Comparison of ENCODE assay signal across 8 mouse cellular contexts in the genomic region with DNA sequence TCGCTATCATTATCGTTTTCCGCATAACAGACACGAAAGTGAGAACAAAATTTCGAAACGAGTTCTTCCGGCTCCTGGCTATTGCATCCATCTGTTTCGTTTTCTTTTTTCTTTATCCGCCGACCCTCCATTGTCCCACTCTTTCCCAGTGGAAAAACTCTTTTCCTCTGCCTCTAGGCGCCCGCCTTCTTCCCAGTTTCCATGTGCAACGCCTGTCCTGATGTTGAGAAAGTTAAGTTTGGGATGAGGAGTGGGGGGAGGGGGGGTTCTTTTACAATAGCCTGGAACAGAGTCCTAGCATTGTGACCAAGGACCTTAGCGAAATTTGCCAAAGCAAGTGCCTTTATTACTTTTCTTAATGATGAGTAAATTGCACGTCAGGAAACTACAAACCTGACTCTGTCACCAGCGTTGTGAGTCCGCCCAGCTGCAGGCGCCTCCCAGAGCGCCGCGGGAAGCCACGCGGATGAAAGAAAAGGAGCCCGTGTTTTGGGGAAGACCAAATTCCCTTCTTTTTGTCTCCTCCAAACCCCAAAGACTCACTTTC. TPM values are rescaled to one million over a fixed set of nuclear protein-coding genes. Genes with fewer than 3 reads are reported as not detected.
DNase-seq lines count a peak whose midpoint lies in the region; ATAC-seq and TF ChIP-seq lines count a peak whose summit lies in the region.

No protein-coding gene starts in this region.

- WGBS in forebrain, embryonic 15.5 days: under 1% methylated on average over 24 of the region's 24 CpGs
- WGBS in liver, embryonic 14.5 days (ENCODE audit: insufficient replicate concordance): under 1% methylated on average over 24 of the region's 24 CpGs

- peak overlapping the region; percentile 78 to 96 for H3K4me3 ChIP-seq in MEL (ENCODE audit: control insufficient read depth in 1 of 2, insufficient read depth in 1 of 2, low read depth in 2 of 2, low read length in 2 of 2)
- H3K4me3 ChIP-seq in forebrain, embryonic 15.5 days: peak overlapping the region; percentile 51
- peak overlapping the region; percentile 55 to 61 for H3K4me3 ChIP-seq in liver, embryonic 14.5 days (ENCODE audit: insufficient read depth in 1 of 2, low read depth in 2 of 2, low read length in 2 of 2)

- peak; percentile 7 for DNase-seq in kidney, adult 18-20 months
- DNase-seq in kidney, postnatal 14 days: no peak
- DNase-seq in MEL (ENCODE audit: low read depth, low spot score): no peak
- DNase-seq in liver, embryonic 14.5 days (ENCODE audit: low read depth in 3 of 3, low spot score in 3 of 3): no peak
- peak; percentile 47 for DNase-seq in testis, postnatal 10 days (ENCODE audit: low spot score)
- no peak for DNase-seq in cerebellum, postnatal 4 days (ENCODE audit: low spot score in 2 of 2)
- no peak for DNase-seq in cerebellum, postnatal 36 days

- peak overlapping the region; percentile 75 for H3K9ac ChIP-seq in MEL (ENCODE audit: control insufficient read depth, low read depth, low read length, poor library complexity, severe bottlenecking)
- H3K9ac ChIP-seq in forebrain, embryonic 15.5 days (replicated peaks): peak overlapping the region; percentile 63
- peak overlapping the region; percentile 40; the same call in 1 of the 2 replicates for H3K9ac ChIP-seq in liver, embryonic 14.5 days (replicated peaks)

- peak overlapping the region; percentile 97 for H3K4me2 ChIP-seq in forebrain, embryonic 15.5 days (replicated peaks)
- H3K4me2 ChIP-seq in liver, embryonic 14.5 days (ENCODE audit: low read depth): peak overlapping the region; percentile 82

- TF ChIP-seq POLR2A in MEL (IDR thresholded peaks at IDR 0.05; ENCODE audit: control insufficient read depth in 1 of 2, insufficient read depth in 1 of 2, low read depth in 1 of 2, low read length in 2 of 2, poor library complexity in 1 of 2): no peak

- no peaks in the 10 kb centered on the region for H3K9me3 ChIP-seq in MEL (replicated peaks; ENCODE audit: insufficient read depth, low read length)
- no peaks in the 10 kb centered on the region for H3K9me3 ChIP-seq in forebrain, embryonic 15.5 days
- no peaks in the 10 kb centered on the region for H3K9me3 ChIP-seq in liver, embryonic 14.5 days (ENCODE audit: control insufficient read depth, low read length)

- no peaks in the 10 kb centered on the region for H3K36me3 ChIP-seq in MEL (ENCODE audit: control insufficient read depth in 1 of 2, insufficient read depth in 2 of 2, low read length in 2 of 2)
- no peaks in the 10 kb centered on the region for H3K36me3 ChIP-seq in forebrain, embryonic 15.5 days
- H3K36me3 ChIP-seq in liver, embryonic 14.5 days (replicated peaks; ENCODE audit: control insufficient read depth, insufficient read depth, low read depth): no peaks in the 10 kb centered on the region

- H3K4me1 ChIP-seq in MEL (ENCODE audit: control insufficient read depth in 1 of 2, insufficient read depth in 2 of 2, low read length in 2 of 2): no peaks in the 10 kb centered on the region
- peaks cover 25% of the 10 kb centered on the region for H3K4me1 ChIP-seq in forebrain, embryonic 15.5 days
- H3K4me1 ChIP-seq in liver, embryonic 14.5 days (replicated peaks; ENCODE audit: control insufficient read depth in 2 of 2, insufficient read depth in 2 of 2, low read length in 1 of 2): no peaks in the 10 kb centered on the region

- TF ChIP-seq RAD21 in MEL (IDR thresholded peaks at IDR 0.05; ENCODE audit: low read depth, low read length): no peak

- H3K27ac ChIP-seq in MEL (ENCODE audit: control insufficient read depth, low read depth, low read length): peak overlapping the region; percentile 65
- H3K27ac ChIP-seq in forebrain, embryonic 15.5 days (replicated peaks): peak overlapping the region; percentile 91
- H3K27ac ChIP-seq in liver, embryonic 14.5 days: no peak overlapping the region

- no peak for TF ChIP-seq EP300 in MEL (IDR thresholded peaks at IDR 0.05; ENCODE audit: low read depth in 1 of 2, low read length in 2 of 2)
- no peak for TF ChIP-seq EP300 in liver, embryonic 14.5 days (IDR thresholded peaks at IDR 0.05; ENCODE audit: low read depth)

- no peaks in the 10 kb centered on the region for H3K79me2 ChIP-seq in MEL (ENCODE audit: control insufficient read depth, insufficient read depth, low read length, poor library complexity)

- TF ChIP-seq CTCF in MEL (IDR thresholded peaks at IDR 0.05 in 2 of 3, conservative IDR thresholded peaks at IDR 0.05 in 1 of 3; ENCODE audit: control insufficient read depth in 1 of 3, insufficient read depth in 1 of 3, low read depth in 2 of 3, low read length in 3 of 3, poor library complexity in 1 of 3, severe bottlenecking in 1 of 3): no peak
- TF ChIP-seq CTCF in liver, embryonic 14.5 days (IDR thresholded peaks at IDR 0.05; ENCODE audit: low read depth): no peak

- no peaks in the 10 kb centered on the region for H3K27me3 ChIP-seq in MEL (ENCODE audit: control insufficient read depth in 1 of 2, insufficient read depth in 2 of 2, low read length in 2 of 2)
- H3K27me3 ChIP-seq in forebrain, embryonic 15.5 days: no peaks in the 10 kb centered on the region
- peaks cover 49% of the 10 kb centered on the region for H3K27me3 ChIP-seq in liver, embryonic 14.5 days (ENCODE audit: control insufficient read depth, insufficient read depth, low read length)

- ATAC-seq in forebrain, embryonic 15.5 days (replicated peaks): peak; percentile 21; the same call in 1 of the 2 replicates
- peak; percentile 49; the same call in 1 of the 2 replicates for ATAC-seq in liver, embryonic 14.5 days (ENCODE audit: insufficient read depth)

TF ChIP-seq in MEL, 35 proteins besides CTCF, POLR2A, EP300 and RAD21:
- TF ChIP-seq NELFE (IDR thresholded peaks at IDR 0.05; ENCODE audit: low read depth, low read length): no peak
- no peak for TF ChIP-seq ZKSCAN1 (IDR thresholded peaks at IDR 0.05; ENCODE audit: low read depth, low read length)
- TF ChIP-seq NRF1 (IDR thresholded peaks at IDR 0.05; ENCODE audit: insufficient read depth, low read depth, low read length, poor library complexity, severe bottlenecking): no peak
- TF ChIP-seq GATA1 (IDR thresholded peaks at IDR 0.05; ENCODE audit: low read depth, low read length): no peak
- TF ChIP-seq MAFK (IDR thresholded peaks at IDR 0.05; ENCODE audit: borderline replicate concordance, low read depth, low read length): no peak
- no peak for TF ChIP-seq ZC3H11A (IDR thresholded peaks at IDR 0.05; ENCODE audit: low read depth, low read length)
- TF ChIP-seq MAZ (IDR thresholded peaks at IDR 0.05; ENCODE audit: low read depth, low read length): 0 out of 2 replicates have a peak, but pooled peaks have one; percentile 9
- no peak for TF ChIP-seq SIN3A (IDR thresholded peaks at IDR 0.05; ENCODE audit: low read length)
- 0 out of 2 replicates have a peak, but pooled peaks have one; percentile 7 for TF ChIP-seq MXI1 (IDR thresholded peaks at IDR 0.05; ENCODE audit: low read depth, low read length)
- no peak for TF ChIP-seq RCOR1 (IDR thresholded peaks at IDR 0.05; ENCODE audit: low read depth, low read length)
- no peak for TF ChIP-seq BHLHE40 (IDR thresholded peaks at IDR 0.05; ENCODE audit: borderline replicate concordance, low read depth, low read length)
- no peak for TF ChIP-seq SMC3 (IDR thresholded peaks at IDR 0.05; ENCODE audit: low read depth, low read length)
- TF ChIP-seq MAX (IDR thresholded peaks at IDR 0.05; ENCODE audit: low read length): no peak
- TF ChIP-seq ELF1 (IDR thresholded peaks at IDR 0.05; ENCODE audit: low read depth, low read length): no peak
- TF ChIP-seq POLR2AphosphoS5 (IDR thresholded peaks at IDR 0.05; ENCODE audit: borderline replicate concordance, low read depth, low read length): no peak
- no peak for TF ChIP-seq HCFC1 (IDR thresholded peaks at IDR 0.05; ENCODE audit: low read depth, low read length)

RNA-seq across cellular contexts. Expression of a gene that starts 2.5 kb away (rescaled TPM):
- 0.13 TPM in 1 of 2 replicates, not detected in the other for total RNA-seq in MEL (2012; rRNA removed)
- polyA plus RNA-seq in MEL (2012; ENCODE audit: insufficient read depth in 1 of 2, insufficient read length in 2 of 2, low read depth in 1 of 2, low replicate concordance in 2 of 2, missing spikeins in 1 of 2): under 1 TPM in 1 of 2 experiments, not detected in 1; 0.10 TPM
- 48.3 and 50.0 TPM in 2 replicates for polyA plus RNA-seq in forebrain, embryonic 15.5 days (2015; fragmentation: Nextera tagmentation; extraction: Ambion mirVana)
- 0.41 and 1.6 TPM in 2 replicates for polyA plus RNA-seq in liver, embryonic 14.5 days (2012; rRNA removed)
- polyA plus RNA-seq in liver, embryonic 14.5 days (2014; fragmentation: Nextera tagmentation; extraction: Ambion mirVana): 0.88 and 1.3 TPM in 2 replicates

Comparison
In these comparisons a context has a peak if more than half of its experiments do, and no peak if none do; other contexts are left out.
1. DNase-seq: peak in kidney, adult 18-20 months (single experiment) and testis, postnatal 10 days (single experiment); none in kidney, postnatal 14 days (single experiment), MEL (single experiment), liver, embryonic 14.5 days (0 of 3), cerebellum, postnatal 4 days (0 of 2) and cerebellum, postnatal 36 days (0 of 2).
2. RNA of a gene that starts 2.5 kb away (polyA plus RNA-seq): 48.3 to 50.0 TPM in forebrain, embryonic 15.5 days; 0.41 to 1.6 TPM in liver, embryonic 14.5 days and 0.10 TPM in MEL; every median in the first group is over 10 times any median in the second.
3. Peak in every context shown above with its lines, with median percentiles within 50 percentile points of each other: H3K4me3 ChIP-seq and H3K9ac ChIP-seq.